Mouse (Mus musculus) thymus, adult 2 months (tissue): ENCODE results near the gene Ccdc6. TPM values are rescaled to one million over a fixed set of nuclear protein-coding genes. Genes with fewer than 3 reads are reported as not detected.

Source experiments
- DNase-seq: peaks from one replicate; pipeline ENCODE4 v3.0.0; 2021
- H3K27ac ChIP-seq: fragments of 200-500 bp; 2 replicates; pipeline ENCODE4 v1.5.1; 2012; ENCODE audit warnings: low read length, control low read depth; ENCODE audit not compliant: control insufficient read depth, insufficient read depth
- H3K27me3 ChIP-seq: fragments of 200-500 bp; 2 replicates; pipeline ENCODE4 v1.6.1; 2012; ENCODE audit warnings: mild to moderate bottlenecking, low read length, moderate library complexity, mixed read lengths; ENCODE audit not compliant: control insufficient read depth, insufficient read depth
- H3K36me3 ChIP-seq: fragments of 200-500 bp; 2 replicates; pipeline ENCODE4 v1.6.1; 2012; ENCODE audit warnings: mild to moderate bottlenecking, low read length, moderate library complexity; ENCODE audit not compliant: control insufficient read depth, insufficient read depth
- H3K4me1 ChIP-seq: fragments of 200-500 bp; replicated peaks from 2 replicates; pipeline ENCODE4 v1.6.1; 2012; ENCODE audit warnings: low read length; ENCODE audit not compliant: control insufficient read depth, insufficient read depth
- H3K4me3 ChIP-seq: fragments of 200-500 bp; 2 replicates; pipeline ENCODE4 v1.5.1; 2012; ENCODE audit warnings: mild to moderate bottlenecking, low read length, control low read depth, moderate library complexity; ENCODE audit not compliant: control insufficient read depth, insufficient read depth
- CTCF ChIP-seq: fragments of 200-500 bp; IDR thresholded peaks from 2 replicates; pipeline ENCODE4 v1.5.1; 2012; ENCODE audit warnings: mild to moderate bottlenecking, control low read depth, low read length, moderate library complexity, borderline replicate concordance; ENCODE audit not compliant: control insufficient read depth, poor library complexity, insufficient read depth; ENCODE audit errors: extremely low read depth
- POLR2A ChIP-seq: fragments of 200-500 bp; IDR thresholded peaks from 2 replicates; pipeline ENCODE4 v1.6.1; 2012; ENCODE audit warnings: mild to moderate bottlenecking, low read length, control low read depth, moderate library complexity; ENCODE audit not compliant: control insufficient read depth, poor library complexity, insufficient read depth; ENCODE audit errors: extremely low read depth
- WGBS: fragments of 180-500 bp; shearing (Covaris S2); methylation state at CpG from one replicate; pipeline ENCODE4 v1.1.7; 2018; 5-methylcytosine and 5-hydroxymethylcytosine counted together
- polyA plus RNA-seq: library from polyadenylated mRNA; depleted of rRNA; stranded (reverse); fragments of >200 nt; gene quantifications from 2 replicates; pipeline ENCODE4 v1.2.3, GENCODE M21; 2012

The Ccdc6 gene
- polyA plus RNA-seq, 1 experiment = 45.5 TPM

DNA sequence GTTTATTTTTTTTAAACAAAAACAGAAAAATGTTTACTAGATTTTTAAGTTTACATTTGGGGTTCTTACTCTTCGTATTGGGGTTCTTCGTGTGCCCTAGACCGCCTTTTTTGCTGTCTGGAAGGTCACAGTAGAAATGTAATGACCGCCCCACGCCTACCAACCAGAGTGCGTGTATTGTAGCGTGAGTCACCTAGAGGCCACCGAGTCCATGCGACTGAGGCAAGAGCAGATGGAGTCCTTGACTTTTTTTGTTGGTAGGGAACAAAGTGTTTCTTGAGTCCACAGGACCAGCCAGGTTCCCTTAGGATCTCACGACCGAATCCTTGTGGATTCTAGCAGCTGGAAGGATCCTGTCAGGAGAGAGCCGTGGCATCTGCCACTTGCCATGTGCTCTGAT, 63.9 kb downstream of the Ccdc6 start:
- TF ChIP-seq POLR2A = no peak
- TF ChIP-seq CTCF = no peak
- no peaks in the 10 kb centered on the region for H3K27me3 ChIP-seq
- no peak overlapping the region for H3K4me3 ChIP-seq
- H3K4me1 ChIP-seq = no peaks in the 10 kb centered on the region
- H3K27ac ChIP-seq = no peak overlapping the region
- H3K36me3 ChIP-seq = peaks cover 6% of the 10 kb centered on the region
- DNase-seq = no peak
- WGBS = 97% methylated on average over 12 of the region's 12 CpGs

DNA sequence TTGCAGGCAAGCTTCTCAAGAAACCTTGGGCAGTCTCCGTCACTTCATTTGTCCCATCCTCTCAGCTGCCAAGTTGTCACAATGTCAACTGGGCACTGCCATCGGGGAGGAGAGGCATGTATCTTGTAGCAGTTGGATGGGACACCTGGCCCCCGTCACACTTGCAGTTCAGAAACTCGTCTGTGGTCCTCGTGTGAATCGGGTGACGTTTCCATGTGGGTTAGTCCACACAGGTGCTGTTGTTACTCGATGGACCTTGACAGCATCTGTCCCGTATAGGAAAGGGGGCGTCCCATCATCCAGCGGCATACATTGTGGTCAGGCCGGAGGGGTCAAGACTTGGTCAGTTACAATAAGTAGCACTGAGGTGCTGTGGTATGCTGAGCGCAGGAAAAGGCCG, 64.6 kb downstream of the Ccdc6 start:
- Histone ChIP-seq H3K4me1 (no peaks in the 10 kb centered on the region), H3K4me3 (no peak overlapping the region), H3K36me3 (peaks cover 6% of the 10 kb centered on the region), H3K27me3 (no peaks in the 10 kb centered on the region), H3K27ac (no peak overlapping the region)
- TF ChIP-seq CTCF = no peak
- no peak for TF ChIP-seq POLR2A
- 95% methylated on average over 14 of the region's 14 CpGs for WGBS
- no peak for DNase-seq

DNA sequence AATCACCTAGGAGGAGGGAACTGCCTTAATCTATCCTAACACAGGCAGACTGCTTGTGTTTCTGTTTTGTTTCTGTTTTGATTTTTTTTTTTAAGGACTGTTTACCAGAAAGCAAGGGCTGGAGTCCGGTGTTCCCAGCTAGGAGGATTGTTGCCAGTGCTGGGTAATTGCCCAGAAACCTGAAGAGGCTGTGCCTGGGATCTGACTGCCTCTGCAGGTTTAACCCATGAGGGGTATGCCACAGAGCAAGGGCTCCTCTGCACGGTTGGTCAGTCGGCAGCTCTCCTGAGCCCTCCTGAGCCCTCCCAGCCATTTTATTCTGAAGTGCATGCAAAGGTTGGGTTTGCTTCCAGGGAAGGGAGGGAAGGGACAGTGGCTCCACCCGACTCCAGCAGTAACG, 66.8 kb downstream of the Ccdc6 start:
- Histone ChIP-seq H3K36me3 (peaks cover 16% of the 10 kb centered on the region; the same call in 1 of the 2 replicates), H3K4me1 (no peaks in the 10 kb centered on the region), H3K27me3 (no peaks in the 10 kb centered on the region), H3K4me3 (no peak overlapping the region), H3K27ac (no peak overlapping the region)
- no peak for TF ChIP-seq CTCF
- TF ChIP-seq POLR2A = no peak
- no peak for DNase-seq
- 97% methylated on average over 5 of the region's 5 CpGs for WGBS

DNA sequence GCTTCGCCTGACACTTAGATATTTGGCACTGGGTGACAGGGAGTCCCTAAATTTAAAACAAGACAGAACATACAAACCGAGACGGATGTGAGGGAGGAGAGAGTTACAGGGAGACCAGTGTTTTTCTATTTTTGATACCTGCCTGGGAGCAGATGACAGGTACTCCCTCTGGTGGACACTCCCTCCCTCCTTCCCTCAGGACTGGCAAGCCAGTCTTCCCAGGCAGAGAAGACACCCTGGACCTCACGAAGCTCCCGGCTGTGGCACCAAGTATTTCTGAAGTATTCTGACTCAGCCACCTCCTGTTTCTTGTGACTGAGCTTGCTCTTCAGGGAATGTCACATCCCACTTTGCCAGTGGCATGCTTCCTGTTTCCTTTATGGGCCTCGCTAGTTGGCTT, 69.0 kb downstream of the Ccdc6 start:
- peaks cover 27% of the 10 kb centered on the region for H3K36me3 ChIP-seq
- no peaks in the 10 kb centered on the region for H3K27me3 ChIP-seq
- TF ChIP-seq CTCF (no peak), POLR2A (no peak)
- no peak overlapping the region for H3K4me3 ChIP-seq
- no peak overlapping the region for H3K27ac ChIP-seq
- DNase-seq = no peak
- no peaks in the 10 kb centered on the region for H3K4me1 ChIP-seq
- WGBS = 97% methylated on average over 6 of the region's 6 CpGs

- no peak for DNase-seq
- TF ChIP-seq CTCF = no peak
- TF ChIP-seq POLR2A = no peak
- Histone ChIP-seq H3K4me1 (no peaks in the 10 kb centered on the region), H3K27ac (no peak overlapping the region), H3K4me3 (no peak overlapping the region), H3K27me3 (no peaks in the 10 kb centered on the region), H3K36me3 (peaks cover 32% of the 10 kb centered on the region)
- 99% methylated on average over 5 of the region's 5 CpGs for WGBS
Observed at GRCm38 (mm10) chr10:70166427-70166826, 69.5 kb downstream of the Ccdc6 start.

- Histone ChIP-seq H3K36me3 (peaks cover 35% of the 10 kb centered on the region), H3K4me1 (no peaks in the 10 kb centered on the region), H3K27me3 (no peaks in the 10 kb centered on the region), H3K27ac (no peak overlapping the region), H3K4me3 (no peak overlapping the region)
- WGBS = 65% methylated on average over 11 of the region's 11 CpGs
- no peak for DNase-seq
- TF ChIP-seq POLR2A (no peak), CTCF (no peak)
Observed at GRCm38 (mm10) chr10:70167625-70168024, 70.7 kb downstream of the Ccdc6 start.

- H3K4me1 ChIP-seq = no peaks in the 10 kb centered on the region
- H3K4me3 ChIP-seq = no peak overlapping the region
- no peak for DNase-seq
- no peak for TF ChIP-seq CTCF
- no peak for TF ChIP-seq POLR2A
- peaks cover 35% of the 10 kb centered on the region for H3K36me3 ChIP-seq
- no peaks in the 10 kb centered on the region for H3K27me3 ChIP-seq
- 97% methylated on average over 13 of the region's 13 CpGs for WGBS
- no peak overlapping the region for H3K27ac ChIP-seq
Observed at GRCm38 (mm10) chr10:70168396-70168795, 71.5 kb downstream of the Ccdc6 start.
